Mouse (Mus musculus) frontal cortex, adult 2 months (tissue): ENCODE measurements around the gene Ece1. TPM values are rescaled to one million over a fixed set of nuclear protein-coding genes. Genes with fewer than 3 reads are reported as not detected.

Source experiments
- DNase-seq, 2 experiments: peaks; one replicate each; pipeline ENCODE4 v3.0.0; 2022; ENCODE audit warnings: low spot score in 1 of 2; ENCODE audit errors: extremely low spot score in 1 of 2
- polyA plus RNA-seq: library from polyadenylated mRNA; depleted of rRNA; stranded (reverse); fragments of >200 nt; gene quantifications from 2 replicates; pipeline ENCODE4 v1.2.3, GENCODE M21; 2012; rRNA removed

The Ece1 gene
- polyA plus RNA-seq, 1 experiment: 29.5 TPM

DNA sequence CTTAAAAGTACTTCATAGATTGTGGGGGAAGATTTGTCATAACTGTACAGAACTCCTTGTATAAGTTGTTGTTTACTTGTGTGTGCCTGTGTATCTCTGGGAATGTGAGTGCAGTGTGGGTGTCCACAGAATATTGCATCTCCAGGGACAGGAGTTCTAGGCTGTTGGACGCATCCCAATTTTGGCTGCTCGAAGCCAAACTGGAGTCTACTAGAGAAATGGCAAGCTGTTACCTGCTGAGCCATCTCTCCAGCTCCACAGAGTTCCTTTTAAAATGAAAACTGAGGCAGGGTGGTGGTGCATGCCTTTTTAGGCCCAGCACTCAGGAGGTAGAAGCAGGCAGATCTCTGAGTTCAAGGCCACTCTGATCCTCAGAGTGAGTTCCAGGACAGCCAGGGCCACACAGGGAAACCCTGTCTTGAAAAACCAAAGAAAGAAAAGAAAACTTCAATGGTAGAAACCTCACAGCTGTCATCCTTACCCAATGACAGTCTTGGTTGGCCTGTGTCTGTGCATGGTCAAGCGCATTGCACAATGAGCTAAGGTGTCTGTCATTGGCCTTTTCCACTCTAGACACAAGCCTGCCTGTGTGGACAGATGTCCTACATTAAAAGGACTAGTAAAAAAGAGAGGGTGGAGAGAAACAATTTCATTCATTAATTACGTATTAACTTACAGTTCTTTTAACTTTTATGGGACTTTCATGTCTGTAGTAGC, 147.9 kb downstream of the Ece1 start:
- DNase-seq: no peak

GRCm38 (mm10) chr4:138013723-138014479, 151.9 kb downstream of the Ece1 start:
- no peak for DNase-seq

Other genes starting within 250 kb of the Ece1 start
- 265 and 280 TPM in 2 replicates for gene Rap1gap, start 197.5 kb upstream of the Ece1 start, polyA plus RNA-seq
- gene Alpl, start 65.9 kb upstream of the Ece1 start, polyA plus RNA-seq: 12.3 and 13.5 TPM in 2 replicates
- gene Eif4g3, start 130.8 kb downstream of the Ece1 start, polyA plus RNA-seq: 134 and 149 TPM in 2 replicates